Mouse (Mus musculus): ENCODE measurements around the gene Begain. TPM values are rescaled to one million over a fixed set of nuclear protein-coding genes. Genes with fewer than 3 reads are reported as not detected.
A peak's percentile ranks its signal among the peaks of the same experiment; 100 is the strongest.

The Begain gene
- 1.3 and 1.9 TPM in 2 replicates for total RNA-seq (2012; rRNA removed)

GRCm38 (mm10) chr12:109068167-109068653, at the start of gene Begain:
TSS of gene Begain (minus strand) at chr12:109068217.
- in situ Hi-C loops (cut with MboI; ENCODE audit: low sequenced_read_pairs in 2 of 2, unreplicated experiment in 2 of 2) = no loop called here
- Histone ChIP-seq H3K4me1 (ENCODE audit: control insufficient read depth in 2 of 2, insufficient read depth in 2 of 2, low read length in 2 of 2, poor library complexity in 1 of 2) (peaks cover 0 to 2% of the 10 kb centered on the region in 2 experiments; a peak in 1 of 4 replicates), H3K27ac (ENCODE audit: insufficient read depth, low read depth, low read length, poor library complexity, severe bottlenecking) (no peak within 1 kb of the TSS), H3K9ac (ENCODE audit: insufficient read depth, low read depth, low read length, poor library complexity, severe bottlenecking) (peak within 1 kb of the TSS; percentile 59), H3K9me3 (ENCODE audit: control insufficient read depth, insufficient read depth, low read depth, low read length) (no peaks in the 10 kb centered on the region), H3K4me3 (ENCODE audit: insufficient read depth in 1 of 2, low read depth in 1 of 2, low read length in 2 of 2, poor library complexity in 1 of 2, severe bottlenecking in 1 of 2) (peak within 1 kb of the TSS; percentile 73 to 74), H3K36me3 (ENCODE audit: control insufficient read depth, insufficient read depth, low read length, poor library complexity, severe bottlenecking) (no peaks in the 10 kb centered on the region)
- no peak for TF ChIP-seq HCFC1 (IDR thresholded peaks at IDR 0.05; ENCODE audit: borderline replicate concordance, insufficient read depth, low read length)
- TF ChIP-seq ZNF384 (IDR thresholded peaks at IDR 0.05; ENCODE audit: low read depth, low read length) = no peak
- TF ChIP-seq MAFK (IDR thresholded peaks at IDR 0.05; ENCODE audit: insufficient read depth, low read depth, low read length) = no peak
- no peak for TF ChIP-seq ZC3H11A (IDR thresholded peaks at IDR 0.05; ENCODE audit: borderline replicate concordance, low read depth, low read length)
- no peak for TF ChIP-seq CHD2 (IDR thresholded peaks at IDR 0.05; ENCODE audit: low read depth, low read length)
- no peak for DNase-seq (ENCODE audit: low read depth, low spot score)

DNA sequence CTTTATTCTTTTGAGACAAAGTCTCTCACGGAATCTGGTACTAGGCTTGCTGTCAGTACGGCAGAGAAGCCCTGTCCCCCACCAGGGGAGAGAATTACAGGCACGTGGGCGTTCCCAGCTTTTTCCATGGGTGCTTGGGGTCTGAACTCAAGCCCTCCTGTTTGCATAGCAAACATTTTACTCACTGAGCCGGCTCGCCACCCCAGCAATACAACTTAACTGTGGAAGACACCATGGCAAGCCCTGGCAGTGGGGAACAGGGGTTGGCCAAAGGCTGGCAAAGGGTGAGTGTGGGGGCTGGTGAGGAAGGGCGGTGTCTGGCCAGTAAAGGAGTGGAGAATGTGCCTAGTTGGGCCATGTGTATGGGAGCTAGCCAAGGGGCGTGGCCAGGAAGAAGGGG, 47.7 kb upstream of the Begain start:
- no peak overlapping the region for H3K27ac ChIP-seq (ENCODE audit: insufficient read depth, low read depth, low read length, poor library complexity, severe bottlenecking)
- no peak overlapping the region for H3K9ac ChIP-seq (ENCODE audit: insufficient read depth, low read depth, low read length, poor library complexity, severe bottlenecking)
- no peaks in the 10 kb centered on the region for H3K9me3 ChIP-seq (ENCODE audit: control insufficient read depth, insufficient read depth, low read depth, low read length)
- H3K4me1 ChIP-seq (ENCODE audit: control insufficient read depth in 2 of 2, insufficient read depth in 2 of 2, low read length in 2 of 2, poor library complexity in 1 of 2) = no peaks in the 10 kb centered on the region
- DNase-seq (ENCODE audit: low read depth, low spot score) = no peak
- TF ChIP-seq ZC3H11A (IDR thresholded peaks at IDR 0.05; ENCODE audit: borderline replicate concordance, low read depth, low read length) (no peak), CHD2 (IDR thresholded peaks at IDR 0.05; ENCODE audit: low read depth, low read length) (no peak), MAFK (IDR thresholded peaks at IDR 0.05; ENCODE audit: insufficient read depth, low read depth, low read length) (no peak)
- no peak overlapping the region for H3K4me3 ChIP-seq (ENCODE audit: insufficient read depth in 1 of 2, low read depth in 1 of 2, low read length in 2 of 2, poor library complexity in 1 of 2, severe bottlenecking in 1 of 2)
- H3K36me3 ChIP-seq (ENCODE audit: control insufficient read depth, insufficient read depth, low read length, poor library complexity, severe bottlenecking) = no peaks in the 10 kb centered on the region
- in situ Hi-C loops (cut with MboI; ENCODE audit: low sequenced_read_pairs in 2 of 2, unreplicated experiment in 2 of 2) = no loop called here

DNA sequence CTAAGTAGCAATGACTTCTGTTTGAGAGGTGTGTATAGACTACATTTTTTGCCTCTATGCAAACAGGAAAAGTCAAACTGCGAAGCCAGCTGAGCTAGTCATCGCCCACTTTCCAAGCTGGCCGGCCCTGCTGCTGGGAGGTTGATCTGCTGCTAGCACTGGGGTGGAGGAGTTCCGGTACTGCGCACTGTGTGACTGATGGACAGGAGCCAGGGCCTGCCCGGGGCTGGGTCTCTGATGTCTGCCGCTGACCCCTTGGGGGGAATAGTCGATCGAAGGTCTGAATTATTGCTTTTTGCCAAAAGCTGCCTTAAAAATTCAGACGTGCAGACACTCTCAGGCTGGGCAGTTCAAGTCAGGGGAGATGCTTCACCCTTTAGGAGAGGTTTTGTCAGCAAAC, 47.1 kb upstream of the Begain start:
- DNase-seq (ENCODE audit: low read depth, low spot score) = no peak

DNA sequence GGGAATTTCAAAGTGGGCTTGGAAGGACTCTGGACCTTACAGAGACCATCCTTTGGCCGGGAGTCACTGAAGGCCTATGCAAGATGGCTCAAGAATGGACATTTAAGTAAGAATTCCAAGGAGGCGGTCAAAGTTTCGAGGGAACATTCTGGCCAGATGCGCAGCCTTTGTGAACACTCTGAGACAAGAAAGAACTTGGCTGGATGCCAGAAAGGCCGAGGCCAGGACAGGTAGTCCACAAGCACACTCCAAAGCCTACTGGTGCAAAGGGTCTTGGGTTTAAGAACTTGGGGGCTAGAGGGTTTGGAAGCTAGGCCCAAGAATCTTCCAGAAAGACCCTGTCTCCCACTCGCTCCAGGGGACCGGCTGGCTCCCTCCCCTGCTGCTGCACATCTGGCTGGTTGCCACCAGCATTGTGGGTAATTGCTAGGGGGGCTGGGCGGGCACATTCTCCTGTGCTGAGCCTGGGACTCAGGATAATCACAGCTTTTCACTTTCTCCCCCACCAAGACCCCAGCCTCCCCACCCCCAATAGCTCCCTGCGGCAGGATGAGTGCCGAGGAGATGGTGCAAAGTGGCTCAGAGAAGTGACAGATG, 45.1 kb upstream of the Begain start:
- Histone ChIP-seq H3K27ac (ENCODE audit: insufficient read depth, low read depth, low read length, poor library complexity, severe bottlenecking) (no peak overlapping the region), H3K9ac (ENCODE audit: insufficient read depth, low read depth, low read length, poor library complexity, severe bottlenecking) (no peak overlapping the region), H3K4me1 (ENCODE audit: control insufficient read depth in 2 of 2, insufficient read depth in 2 of 2, low read length in 2 of 2, poor library complexity in 1 of 2) (no peaks in the 10 kb centered on the region), H3K4me3 (ENCODE audit: insufficient read depth in 1 of 2, low read depth in 1 of 2, low read length in 2 of 2, poor library complexity in 1 of 2, severe bottlenecking in 1 of 2) (no peak overlapping the region), H3K36me3 (ENCODE audit: control insufficient read depth, insufficient read depth, low read length, poor library complexity, severe bottlenecking) (no peaks in the 10 kb centered on the region), H3K9me3 (ENCODE audit: control insufficient read depth, insufficient read depth, low read depth, low read length) (no peaks in the 10 kb centered on the region)
- DNase-seq (ENCODE audit: low read depth, low spot score) = no peak
- in situ Hi-C loops (cut with MboI; ENCODE audit: low sequenced_read_pairs in 2 of 2, unreplicated experiment in 2 of 2) = no loop called here
- no peak for TF ChIP-seq CHD2 (IDR thresholded peaks at IDR 0.05; ENCODE audit: low read depth, low read length)
- TF ChIP-seq ZC3H11A (IDR thresholded peaks at IDR 0.05; ENCODE audit: borderline replicate concordance, low read depth, low read length) = no peak
- no peak for TF ChIP-seq HCFC1 (IDR thresholded peaks at IDR 0.05; ENCODE audit: borderline replicate concordance, insufficient read depth, low read length)
- TF ChIP-seq MAFK (IDR thresholded peaks at IDR 0.05; ENCODE audit: insufficient read depth, low read depth, low read length) = no peak
- no peak for TF ChIP-seq ZNF384 (IDR thresholded peaks at IDR 0.05; ENCODE audit: low read depth, low read length)

More for the DNA sequence above, 47.1 kb upstream of the Begain start:
- Histone ChIP-seq H3K4me3 (ENCODE audit: insufficient read depth in 1 of 2, low read depth in 1 of 2, low read length in 2 of 2, poor library complexity in 1 of 2, severe bottlenecking in 1 of 2) (no peak overlapping the region), H3K4me1 (ENCODE audit: control insufficient read depth in 2 of 2, insufficient read depth in 2 of 2, low read length in 2 of 2, poor library complexity in 1 of 2) (no peaks in the 10 kb centered on the region), H3K9me3 (ENCODE audit: control insufficient read depth, insufficient read depth, low read depth, low read length) (no peaks in the 10 kb centered on the region), H3K27ac (ENCODE audit: insufficient read depth, low read depth, low read length, poor library complexity, severe bottlenecking) (no peak overlapping the region), H3K9ac (ENCODE audit: insufficient read depth, low read depth, low read length, poor library complexity, severe bottlenecking) (no peak overlapping the region), H3K36me3 (ENCODE audit: control insufficient read depth, insufficient read depth, low read length, poor library complexity, severe bottlenecking) (no peaks in the 10 kb centered on the region)
- TF ChIP-seq HCFC1 (IDR thresholded peaks at IDR 0.05; ENCODE audit: borderline replicate concordance, insufficient read depth, low read length) (no peak), CHD2 (IDR thresholded peaks at IDR 0.05; ENCODE audit: low read depth, low read length) (no peak), ZNF384 (IDR thresholded peaks at IDR 0.05; ENCODE audit: low read depth, low read length) (no peak), ZC3H11A (IDR thresholded peaks at IDR 0.05; ENCODE audit: borderline replicate concordance, low read depth, low read length) (no peak), MAFK (IDR thresholded peaks at IDR 0.05; ENCODE audit: insufficient read depth, low read depth, low read length) (no peak)
- in situ Hi-C loops (cut with MboI; ENCODE audit: low sequenced_read_pairs in 2 of 2, unreplicated experiment in 2 of 2) = no loop called here
